Mouse (Mus musculus): Measurements from ENCODE around the gene Gm4177. TPM values are rescaled to one million over a fixed set of nuclear protein-coding genes. Genes with fewer than 3 reads are reported as not detected.
"Not testable (repeated sequence)": the region's sequence is repeated elsewhere in the genome, so short reads cannot be mapped to it uniquely, and the experiment has no call there.

The Gm4177 gene
- not detected in 2 replicates for total RNA-seq (2012; rRNA removed)
- polyA plus RNA-seq (2012; ENCODE audit: insufficient read depth in 1 of 2, insufficient read length in 2 of 2, low read depth in 1 of 2, low replicate concordance in 2 of 2, missing spikeins in 1 of 2) = not detected

GRCm38 (mm10) chr7:21796628-21797027 is at the start of gene Gm4177:
Gm4177 (minus strand) TSS chr7:21796728.
- H3K27me3 ChIP-seq (ENCODE audit: control insufficient read depth in 1 of 2, insufficient read depth in 2 of 2, low read length in 2 of 2); H3K36me3 ChIP-seq (ENCODE audit: control insufficient read depth in 1 of 2, insufficient read depth in 2 of 2, low read length in 2 of 2); H3K9ac ChIP-seq (ENCODE audit: control insufficient read depth, low read depth, low read length, poor library complexity, severe bottlenecking); H3K9me3 ChIP-seq (replicated peaks; ENCODE audit: insufficient read depth, low read length); H3K79me2 ChIP-seq (ENCODE audit: control insufficient read depth, insufficient read depth, low read length, poor library complexity); H3K4me3 ChIP-seq (ENCODE audit: control insufficient read depth in 1 of 2, insufficient read depth in 1 of 2, low read depth in 2 of 2, low read length in 2 of 2); DNase-seq (ENCODE audit: low read depth, low spot score); H3K4me1 ChIP-seq (ENCODE audit: control insufficient read depth in 1 of 2, insufficient read depth in 2 of 2, low read length in 2 of 2); H3K27ac ChIP-seq (ENCODE audit: control insufficient read depth, low read depth, low read length): not testable (repeated sequence)

- not testable (repeated sequence) for H3K36me3 ChIP-seq (ENCODE audit: control insufficient read depth in 1 of 2, insufficient read depth in 2 of 2, low read length in 2 of 2); H3K9ac ChIP-seq (ENCODE audit: control insufficient read depth, low read depth, low read length, poor library complexity, severe bottlenecking); H3K4me3 ChIP-seq (ENCODE audit: control insufficient read depth in 1 of 2, insufficient read depth in 1 of 2, low read depth in 2 of 2, low read length in 2 of 2); DNase-seq (ENCODE audit: low read depth, low spot score); H3K27ac ChIP-seq (ENCODE audit: control insufficient read depth, low read depth, low read length); H3K27me3 ChIP-seq (ENCODE audit: control insufficient read depth in 1 of 2, insufficient read depth in 2 of 2, low read length in 2 of 2); H3K9me3 ChIP-seq (replicated peaks; ENCODE audit: insufficient read depth, low read length); H3K79me2 ChIP-seq (ENCODE audit: control insufficient read depth, insufficient read depth, low read length, poor library complexity); H3K4me1 ChIP-seq (ENCODE audit: control insufficient read depth in 1 of 2, insufficient read depth in 2 of 2, low read length in 2 of 2)
Observed at GRCm38 (mm10) chr7:21844167-21844566, 47.6 kb upstream of the Gm4177 start, which contains the start of gene Gm5725. Gm5725 (minus strand) TSS chr7:21844267.

GRCm38 (mm10) chr7:21832051-21832450 is 35.5 kb upstream of the Gm4177 start, which contains the start of gene Vmn1r135:
Vmn1r135 (plus strand) TSS chr7:21832351.
- not testable (repeated sequence) for H3K79me2 ChIP-seq (ENCODE audit: control insufficient read depth, insufficient read depth, low read length, poor library complexity); H3K9me3 ChIP-seq (replicated peaks; ENCODE audit: insufficient read depth, low read length); H3K9ac ChIP-seq (ENCODE audit: control insufficient read depth, low read depth, low read length, poor library complexity, severe bottlenecking); H3K4me3 ChIP-seq (ENCODE audit: control insufficient read depth in 1 of 2, insufficient read depth in 1 of 2, low read depth in 2 of 2, low read length in 2 of 2); H3K27me3 ChIP-seq (ENCODE audit: control insufficient read depth in 1 of 2, insufficient read depth in 2 of 2, low read length in 2 of 2); H3K36me3 ChIP-seq (ENCODE audit: control insufficient read depth in 1 of 2, insufficient read depth in 2 of 2, low read length in 2 of 2); H3K4me1 ChIP-seq (ENCODE audit: control insufficient read depth in 1 of 2, insufficient read depth in 2 of 2, low read length in 2 of 2); DNase-seq (ENCODE audit: low read depth, low spot score); H3K27ac ChIP-seq (ENCODE audit: control insufficient read depth, low read depth, low read length)

- not testable (repeated sequence) for H3K9ac ChIP-seq (ENCODE audit: control insufficient read depth, low read depth, low read length, poor library complexity, severe bottlenecking); DNase-seq (ENCODE audit: low read depth, low spot score); H3K79me2 ChIP-seq (ENCODE audit: control insufficient read depth, insufficient read depth, low read length, poor library complexity); H3K4me1 ChIP-seq (ENCODE audit: control insufficient read depth in 1 of 2, insufficient read depth in 2 of 2, low read length in 2 of 2); H3K9me3 ChIP-seq (replicated peaks; ENCODE audit: insufficient read depth, low read length); H3K27ac ChIP-seq (ENCODE audit: control insufficient read depth, low read depth, low read length); H3K27me3 ChIP-seq (ENCODE audit: control insufficient read depth in 1 of 2, insufficient read depth in 2 of 2, low read length in 2 of 2); H3K36me3 ChIP-seq (ENCODE audit: control insufficient read depth in 1 of 2, insufficient read depth in 2 of 2, low read length in 2 of 2); H3K4me3 ChIP-seq (ENCODE audit: control insufficient read depth in 1 of 2, insufficient read depth in 1 of 2, low read depth in 2 of 2, low read length in 2 of 2)
Observed at GRCm38 (mm10) chr7:21761375-21761774, 35.2 kb downstream of the Gm4177 start, which contains the start of gene Gm4175. Gm4175 (minus strand) TSS chr7:21761475.

Other genes with a start within 250 kb of the Gm4177 start
- not detected in 2 replicates for gene Vmn1r132, start 182.6 kb downstream of the Gm4177 start, total RNA-seq (2012; rRNA removed)
- gene Vmn1r132, start 182.6 kb downstream of the Gm4177 start, polyA plus RNA-seq (2012; ENCODE audit: insufficient read depth in 1 of 2, insufficient read length in 2 of 2, low read depth in 1 of 2, low replicate concordance in 2 of 2, missing spikeins in 1 of 2) = not detected
- gene Gm4175, start 35.3 kb downstream of the Gm4177 start, total RNA-seq (2012; rRNA removed) = not detected in 2 replicates
- not detected for gene Gm4175, start 35.3 kb downstream of the Gm4177 start, polyA plus RNA-seq (2012; ENCODE audit: insufficient read depth in 1 of 2, insufficient read length in 2 of 2, low read depth in 1 of 2, low replicate concordance in 2 of 2, missing spikeins in 1 of 2)
- not detected in 2 replicates for gene Vmn1r135, start 35.6 kb upstream of the Gm4177 start, total RNA-seq (2012; rRNA removed)
- gene Vmn1r135, start 35.6 kb upstream of the Gm4177 start, polyA plus RNA-seq (2012; ENCODE audit: insufficient read depth in 1 of 2, insufficient read length in 2 of 2, low read depth in 1 of 2, low replicate concordance in 2 of 2, missing spikeins in 1 of 2) = not detected
- not detected in 2 replicates for gene Gm5725, start 47.5 kb upstream of the Gm4177 start, total RNA-seq (2012; rRNA removed)
- gene Gm5725, start 47.5 kb upstream of the Gm4177 start, polyA plus RNA-seq (2012; ENCODE audit: insufficient read depth in 1 of 2, insufficient read length in 2 of 2, low read depth in 1 of 2, low replicate concordance in 2 of 2, missing spikeins in 1 of 2) = not detected
- not detected in 2 replicates for gene Gm5891, start 124.6 kb upstream of the Gm4177 start, total RNA-seq (2012; rRNA removed)
- not detected for gene Gm5891, start 124.6 kb upstream of the Gm4177 start, polyA plus RNA-seq (2012; ENCODE audit: insufficient read depth in 1 of 2, insufficient read length in 2 of 2, low read depth in 1 of 2, low replicate concordance in 2 of 2, missing spikeins in 1 of 2)
- not detected in 2 replicates for gene Vmn1r137, start 197.9 kb upstream of the Gm4177 start, total RNA-seq (2012; rRNA removed)
- gene Vmn1r137, start 197.9 kb upstream of the Gm4177 start, polyA plus RNA-seq (2012; ENCODE audit: insufficient read depth in 1 of 2, insufficient read length in 2 of 2, low read depth in 1 of 2, low replicate concordance in 2 of 2, missing spikeins in 1 of 2) = not detected
- not detected in 2 replicates for gene Vmn1r138, start 232.2 kb upstream of the Gm4177 start, total RNA-seq (2012; rRNA removed)
- gene Vmn1r138, start 232.2 kb upstream of the Gm4177 start, polyA plus RNA-seq (2012; ENCODE audit: insufficient read depth in 1 of 2, insufficient read length in 2 of 2, low read depth in 1 of 2, low replicate concordance in 2 of 2, missing spikeins in 1 of 2) = not detected